In the genomic region with DNA sequence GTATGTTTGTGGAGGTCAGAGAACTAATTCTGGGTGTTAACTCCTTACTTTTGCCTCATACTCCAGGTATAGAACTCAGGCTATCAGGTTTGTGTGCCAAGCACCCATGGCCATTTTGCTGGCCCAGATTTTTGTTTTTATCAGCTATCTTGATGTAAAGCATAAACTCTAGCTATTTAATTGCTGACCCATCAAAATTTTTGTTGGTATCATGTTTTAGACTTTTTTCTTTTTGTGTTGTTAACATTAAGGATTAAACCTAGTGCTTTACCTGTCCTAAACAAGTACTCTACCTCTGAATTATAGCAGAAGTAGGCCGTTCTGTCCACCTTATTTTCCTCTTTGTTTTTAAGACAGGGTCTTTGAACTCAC, we compare ENCODE assay signal across 35 mouse cellular contexts. TPM values are rescaled to one million over a fixed set of nuclear protein-coding genes. Genes with fewer than 3 reads are reported as not detected.
DNase-seq lines count a peak whose midpoint lies in the region; ATAC-seq and TF ChIP-seq lines count a peak whose summit lies in the region.
"Had no signal": no experiment of that assay in that cellular context is flagged by ENCODE, and none has a peak within 500 bp of the region (broad histone marks: within the 10 kb centered on the region; RNA-seq: fewer than 3 reads in every experiment).

No protein-coding gene starts in this region.

- intact Hi-C loops in heart, postnatal 36 days (cut with DNase I): no loop called here

- no peak for TF ChIP-seq POLR2A in CH12.LX (IDR thresholded peaks at IDR 0.05; ENCODE audit: low read depth, low read length)

- ATAC-seq in Patski: peak; percentile 46
- ATAC-seq: activated CD4-positive, CD25-positive, alpha-beta regulatory T cell, adult 4 months; CD4-positive, CD25-positive, alpha-beta regulatory T cell, adult 4 months; forebrain, embryonic 15.5 days; hindbrain, postnatal 0 days; inflammation-experienced regulatory T-cells, adult 6 months; intestine, embryonic 16.5 days had no signal

- POLR2A ChIA-PET in Patski (lab: Charles Lee): interaction anchor here (0.9 kb wide), 1 partner anchor 16 kb away, joined by 3 read pairs; no protein-coding TSS in a partner anchor

- DNase-seq in heart, adult 11 months: peak; percentile 18
- no peak for DNase-seq in heart, postnatal 36 days
- DNase-seq in CH12.LX (ENCODE audit: extremely low read depth) (no peak), Patski (ENCODE audit: low read depth, low spot score) (no peak), adipocyte (ENCODE audit: low spot score) (no peak)
- no peak for DNase-seq in adrenal gland, postnatal 25 days
- no peak for DNase-seq in kidney, adult 18-20 months
- DNase-seq: adrenal gland, postnatal 10 days; cerebellum, adult 11-12 months; cerebellum, adult 8-10 months; cerebellum, postnatal 10 days; cerebellum, postnatal 36 days; embryo, embryonic 11 days; gastrocnemius, postnatal 10 days; gastrocnemius, postnatal 36 days; heart, postnatal 10 days; heart, postnatal 4 days had no signal

- peak overlapping the region; percentile 98 for H3K4me2 ChIP-seq in CH12.LX (ENCODE audit: insufficient read depth, low read depth, poor library complexity, severe bottlenecking)
- H3K4me2 ChIP-seq: embryonic facial prominence, embryonic 13.5 days; forebrain, embryonic 12.5 days; forebrain, embryonic 15.5 days; heart, embryonic 12.5 days; heart, embryonic 15.5 days; hindbrain, embryonic 14.5 days had no signal

- H3K4me3 ChIP-seq in CH12.LX (replicated peaks in 1 of 3; ENCODE audit: low read depth in 2 of 3, low read length in 2 of 3, poor library complexity in 1 of 3): no peak overlapping the region
- H3K4me3 ChIP-seq: embryonic facial prominence, embryonic 10.5 days; embryonic facial prominence, embryonic 13.5 days; erythroblast, embryonic 14.5 days; forebrain, embryonic 12.5 days; forebrain, embryonic 15.5 days; heart, embryonic 12.5 days; heart, embryonic 15.5 days had no signal

- H3K79me2 ChIP-seq in CH12.LX (replicated peaks; ENCODE audit: control insufficient read depth, extremely low read depth, insufficient read depth, poor library complexity, severe bottlenecking): peaks cover 42% of the 10 kb centered on the region

- H3K36me3 ChIP-seq in CH12.LX (replicated peaks in 1 of 2; ENCODE audit: control insufficient read depth in 1 of 2, insufficient read depth in 1 of 2, low read length in 1 of 2): peaks cover 12 to 53% of the 10 kb centered on the region in 2 experiments

- H3K9me3 ChIP-seq in CH12.LX (replicated peaks; ENCODE audit: low read length): peaks cover 2% of the 10 kb centered on the region
- H3K9me3 ChIP-seq: embryonic facial prominence, embryonic 10.5 days; embryonic facial prominence, embryonic 13.5 days; forebrain, embryonic 12.5 days; forebrain, embryonic 15.5 days; G1E; heart, embryonic 12.5 days; heart, embryonic 15.5 days had no signal

- in situ Hi-C loops in CH12.LX (cut with MboI; ENCODE audit: low pct_ligation_motif_present, low pct_unique_long_range_greater_than_20kb, low sequenced_read_pairs) (no loop called here), Patski (cut with MboI; ENCODE audit: low pct_unique_long_range_greater_than_20kb) (no loop called here)

- dilution Hi-C loops in CH12.LX (cut with MboI; ENCODE audit: extremely low pct_ligation_motif_present, extremely low pct_unique_long_range_greater_than_20kb, low sequenced_read_pairs): no loop called here

- no peak for TF ChIP-seq EP300 in CH12.LX (IDR thresholded peaks at IDR 0.05; ENCODE audit: low read length)

- H3K27me3 ChIP-seq in CH12.LX (replicated peaks): no peaks in the 10 kb centered on the region
- H3K27me3 ChIP-seq in Patski: no peaks in the 10 kb centered on the region
- H3K27me3 ChIP-seq: embryonic facial prominence, embryonic 13.5 days; forebrain, embryonic 12.5 days; forebrain, embryonic 15.5 days; heart, embryonic 12.5 days; heart, embryonic 15.5 days had no signal

- no peak overlapping the region; the same call in 1 of the 2 replicates for H3K9ac ChIP-seq in CH12.LX (ENCODE audit: insufficient read depth, low read depth)
- H3K9ac ChIP-seq: embryonic facial prominence, embryonic 13.5 days; forebrain, embryonic 12.5 days; forebrain, embryonic 15.5 days; heart, embryonic 12.5 days; heart, embryonic 15.5 days; hindbrain, embryonic 14.5 days had no signal

- H3K27ac ChIP-seq in CH12.LX (ENCODE audit: insufficient read depth, low read depth): peak overlapping the region; percentile 86
- H3K27ac ChIP-seq: embryonic facial prominence, embryonic 10.5 days; embryonic facial prominence, embryonic 13.5 days; forebrain, embryonic 12.5 days; forebrain, embryonic 15.5 days; heart, embryonic 15.5 days; hindbrain, embryonic 14.5 days; hindbrain, postnatal 0 days had no signal

- TF ChIP-seq CTCF in CH12.LX (conservative IDR thresholded peaks at IDR 0.05 in 1 of 2, IDR thresholded peaks at IDR 0.05 in 1 of 2; ENCODE audit: low read depth in 2 of 2, low read length in 2 of 2) (no peak), Patski (IDR thresholded peaks at IDR 0.05) (no peak)

- TF ChIP-seq RAD21 in CH12.LX (IDR thresholded peaks at IDR 0.05; ENCODE audit: low read depth, low read length): no peak

- CTCF ChIA-PET in Patski (lab: Charles Lee): interaction anchor here (1.5 kb wide), 1 partner anchor 13 kb away, joined by 5 read pairs; no protein-coding TSS in a partner anchor

- H3K4me1 ChIP-seq in CH12.LX (ENCODE audit: control insufficient read depth in 1 of 2, insufficient read depth in 2 of 2): peaks cover 0 to 31% of the 10 kb centered on the region in 2 experiments; a peak in 3 of 4 replicates
- H3K4me1 ChIP-seq: embryonic facial prominence, embryonic 10.5 days; embryonic facial prominence, embryonic 13.5 days; forebrain, embryonic 12.5 days; forebrain, embryonic 15.5 days; heart, embryonic 12.5 days; heart, embryonic 15.5 days had no signal

TF ChIP-seq in CH12.LX, 34 proteins besides CTCF, POLR2A, EP300 and RAD21:
- peak; percentile 80; the same call in 1 of the 2 replicates for TF ChIP-seq MAFK (IDR thresholded peaks at IDR 0.05; ENCODE audit: insufficient replicate concordance, low read length)
- TF ChIP-seq TBP (conservative IDR thresholded peaks at IDR 0.05; ENCODE audit: low read depth, low read length): no peak
- TF ChIP-seq MEF2A (IDR thresholded peaks at IDR 0.05; ENCODE audit: borderline replicate concordance, low read depth, low read length): no peak
- no peak for TF ChIP-seq JUN (IDR thresholded peaks at IDR 0.05; ENCODE audit: insufficient read depth, low read depth, low read length)
TF ChIP-seq in CH12.LX: peak in this region for 1.

RNA-seq across cellular contexts. Expression of a gene that starts 10.0 kb away (rescaled TPM):
- total RNA-seq in heart, postnatal 36 days (2021): 10 to 100 TPM; 56.2 to 56.9 TPM
- 28.0 and 32.1 TPM in 2 replicates for total RNA-seq in CH12.LX (2012; rRNA removed)
- total RNA-seq in CH12.LX (2014; rRNA removed): 89.2 and 107 TPM in 2 replicates
- 36.1 and 38.9 TPM in 2 replicates for polyA plus RNA-seq in CH12.LX (2012; ENCODE audit: insufficient read length, low read depth)
- polyA plus RNA-seq in Patski (2021): 93.7 TPM
- total RNA-seq in adrenal gland, postnatal 25 days (2021): 101 and 109 TPM in 2 replicates

RNA-seq across cellular contexts. Expression of a gene that starts 25.9 kb away (rescaled TPM):
- total RNA-seq in heart, postnatal 36 days (2021): under 1 TPM; 0.11 TPM
- total RNA-seq in CH12.LX (2012; rRNA removed): 0.04 TPM in 1 of 2 replicates, not detected in the other
- total RNA-seq in CH12.LX (2014; rRNA removed): not detected in 2 replicates
- 0.09 TPM in 1 of 2 replicates, not detected in the other for polyA plus RNA-seq in CH12.LX (2012; ENCODE audit: insufficient read length, low read depth)
- polyA plus RNA-seq in Patski (2021): 0.18 TPM
- total RNA-seq in adrenal gland, postnatal 25 days (2021): 0.43 and 0.52 TPM in 2 replicates
- polyA plus RNA-seq: C2C12; erythroblast, embryonic 14.5 days; G1E had no signal

RNA-seq across cellular contexts. Expression of a gene that starts 50.3 kb away (rescaled TPM):
- not detected for total RNA-seq in heart, postnatal 36 days (2021)
- total RNA-seq in CH12.LX (2012; rRNA removed): not detected in 2 replicates
- total RNA-seq in CH12.LX (2014; rRNA removed): not detected in 2 replicates
- not detected in 2 replicates for polyA plus RNA-seq in CH12.LX (2012; ENCODE audit: insufficient read length, low read depth)
- 0.12 TPM for polyA plus RNA-seq in Patski (2021)
- total RNA-seq in adrenal gland, postnatal 25 days (2021): not detected in 2 replicates
- total RNA-seq: adrenal gland, adult 18-20 months; adrenal gland, postnatal 10 days; adrenal gland, postnatal 4 days; gastrocnemius, postnatal 10 days; gastrocnemius, postnatal 36 days; heart, adult 18-20 months; heart, postnatal 10 days; heart, postnatal 4 days; hindbrain, postnatal 0 days had no signal
- polyA plus RNA-seq: erythroblast, embryonic 14.5 days; G1E had no signal
